Mouse (Mus musculus) kidney, adult 8-10 months (tissue): ENCODE measurements around the gene C4b.

Source experiments
- DNase-seq, 2 experiments: peaks; one replicate each; pipeline ENCODE4 v3.0.0; 2022

Gene C4b

DNA sequence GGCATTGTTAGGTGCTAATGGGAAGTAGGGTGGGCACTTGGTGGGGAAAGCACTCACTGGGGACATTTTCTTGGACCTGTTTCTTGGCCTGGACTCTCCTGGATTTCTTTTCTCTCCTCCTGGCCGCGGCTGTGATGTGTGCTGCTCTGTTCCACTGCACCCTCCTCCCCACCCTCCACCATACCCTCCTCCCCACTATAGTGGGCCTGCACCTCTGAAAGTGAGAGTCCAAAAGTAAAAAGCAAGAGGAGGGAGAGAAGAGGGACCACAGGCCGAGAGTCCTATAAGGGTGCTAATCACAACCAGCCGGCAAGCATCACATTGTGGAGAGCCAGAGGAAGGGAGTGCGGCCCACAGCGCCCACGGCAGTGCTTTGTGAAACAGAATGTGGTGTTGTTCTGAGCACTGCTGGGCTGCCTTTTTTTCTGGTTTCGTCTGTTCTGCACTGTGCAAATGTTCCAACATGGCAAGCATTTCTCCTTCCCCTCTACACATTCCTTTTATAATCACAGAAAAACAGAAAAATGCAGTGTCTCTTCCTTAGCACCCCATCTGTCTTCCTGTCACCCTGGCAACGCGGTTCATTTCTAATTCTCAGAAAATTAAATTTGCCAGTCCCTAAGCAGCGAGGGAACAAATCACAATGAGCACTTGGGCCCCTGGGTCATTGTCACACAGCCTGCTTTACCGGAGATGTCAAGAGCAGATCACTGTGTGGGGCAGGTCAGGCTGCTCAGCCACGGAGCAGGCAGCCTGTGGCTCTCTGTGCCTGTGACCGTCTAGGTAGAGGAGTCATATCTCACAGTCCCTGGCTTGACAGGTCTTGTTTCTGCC lies 43.9 kb downstream of the C4b start:
- DNase-seq: no peak

DNA sequence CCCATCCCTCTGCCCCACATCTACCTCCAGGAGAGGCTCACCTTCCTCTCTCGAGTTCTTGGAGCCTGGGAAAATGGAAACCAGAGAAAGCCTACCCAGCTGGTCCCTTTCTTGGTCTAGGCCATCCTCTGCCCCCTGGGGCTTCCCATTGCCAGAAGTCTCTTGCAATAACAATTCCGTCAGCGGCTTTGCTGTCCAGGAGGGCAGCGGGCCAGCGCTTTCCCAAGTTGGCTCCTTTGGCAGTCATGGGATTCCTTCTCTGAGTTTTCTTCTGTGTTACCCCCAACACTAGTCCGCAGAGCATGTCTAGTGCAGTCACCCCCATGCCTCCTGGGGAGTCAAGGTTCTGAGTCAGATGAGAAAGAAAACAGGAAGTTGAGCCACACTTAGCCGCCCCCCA lies 50.8 kb downstream of the C4b start:
- peak; percentile 31 to 46 for DNase-seq

DNA sequence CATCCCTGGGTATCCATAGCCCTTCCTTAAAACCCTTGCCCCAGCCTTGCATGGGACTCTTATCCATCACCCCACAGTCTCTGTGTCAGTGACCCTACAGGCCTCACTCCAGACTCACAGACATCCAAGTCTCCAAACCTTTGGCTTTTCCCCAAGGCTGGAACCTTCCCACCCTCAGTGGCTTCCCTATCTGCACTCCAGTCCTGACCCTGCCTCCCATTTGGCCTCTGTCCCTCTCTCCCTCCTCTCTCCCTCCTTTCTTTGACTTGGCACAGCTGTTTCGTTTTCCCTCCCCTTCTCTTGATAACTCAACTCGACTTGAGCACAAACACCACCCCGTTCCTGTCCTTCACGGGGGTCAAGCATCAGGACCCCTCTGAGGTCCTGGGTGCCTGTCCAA lies 53.2 kb downstream of the C4b start:
- peak; percentile 27 to 45 for DNase-seq

DNA sequence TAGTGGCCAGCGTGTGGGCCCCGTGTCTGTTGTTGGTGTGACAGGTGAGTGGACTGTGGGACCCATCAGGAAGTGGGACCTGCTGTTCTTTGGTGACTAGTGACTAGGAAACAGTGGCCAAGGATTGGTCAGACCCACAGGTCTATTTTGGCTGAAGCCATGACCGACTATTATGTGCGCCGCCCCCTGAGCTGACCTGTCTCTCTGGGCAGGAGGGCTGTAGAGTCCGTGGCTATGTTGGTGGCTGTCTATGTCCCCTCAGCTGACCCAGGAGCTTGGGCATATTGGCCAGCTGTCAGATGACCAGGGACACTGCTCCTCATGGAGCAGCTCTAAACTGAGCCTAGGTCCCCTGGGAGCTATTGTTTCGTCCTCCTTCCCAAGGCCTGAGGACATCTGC lies 54.8 kb downstream of the C4b start:
- DNase-seq: no peak

DNA sequence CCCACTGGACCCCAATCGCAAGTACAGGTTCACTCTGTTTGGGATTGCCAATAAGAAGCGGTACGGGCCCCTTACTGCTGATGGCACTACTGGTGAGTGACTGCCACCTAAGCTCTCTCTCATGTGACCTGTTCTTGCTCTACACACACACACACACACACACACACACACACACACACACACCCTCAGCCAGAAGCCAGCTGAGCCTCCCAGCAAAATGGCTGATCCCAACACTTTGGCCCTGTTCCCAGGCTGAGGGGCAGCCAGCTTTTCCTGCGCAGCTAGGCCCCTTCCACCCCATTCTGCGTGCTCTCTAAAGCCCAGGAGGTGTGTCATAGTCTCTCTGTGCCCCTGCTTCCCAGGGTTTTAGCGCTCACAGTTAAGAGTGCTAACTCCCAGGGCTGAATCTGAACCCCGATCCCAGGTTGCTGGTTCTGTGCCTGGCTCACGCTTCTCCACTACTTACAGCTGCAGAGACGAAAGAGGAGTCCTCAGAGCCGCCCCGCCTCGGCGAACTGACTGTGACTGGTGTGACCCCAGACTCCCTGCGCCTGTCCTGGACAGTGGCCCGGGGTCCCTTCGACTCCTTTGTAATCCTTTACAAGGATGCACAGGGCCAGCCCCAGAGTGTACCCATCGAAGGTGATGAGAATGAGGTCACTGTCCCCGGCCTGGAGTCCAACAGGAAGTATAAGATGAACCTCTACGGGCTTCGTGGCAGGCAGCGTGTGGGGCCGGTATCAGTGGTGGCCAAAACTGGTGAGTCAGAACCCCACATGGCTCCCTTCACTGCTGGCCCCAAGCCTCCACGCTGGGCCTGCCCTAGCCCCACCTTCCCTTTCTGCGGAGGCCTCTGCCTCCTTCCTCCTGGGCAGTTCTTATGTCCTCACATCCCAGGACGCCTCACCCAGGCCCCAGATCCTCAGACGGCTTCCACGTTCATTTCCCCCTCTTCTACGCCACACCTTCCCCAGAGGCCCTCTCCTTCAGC lies 58.3 kb downstream of the C4b start:
- no peak for DNase-seq

DNA sequence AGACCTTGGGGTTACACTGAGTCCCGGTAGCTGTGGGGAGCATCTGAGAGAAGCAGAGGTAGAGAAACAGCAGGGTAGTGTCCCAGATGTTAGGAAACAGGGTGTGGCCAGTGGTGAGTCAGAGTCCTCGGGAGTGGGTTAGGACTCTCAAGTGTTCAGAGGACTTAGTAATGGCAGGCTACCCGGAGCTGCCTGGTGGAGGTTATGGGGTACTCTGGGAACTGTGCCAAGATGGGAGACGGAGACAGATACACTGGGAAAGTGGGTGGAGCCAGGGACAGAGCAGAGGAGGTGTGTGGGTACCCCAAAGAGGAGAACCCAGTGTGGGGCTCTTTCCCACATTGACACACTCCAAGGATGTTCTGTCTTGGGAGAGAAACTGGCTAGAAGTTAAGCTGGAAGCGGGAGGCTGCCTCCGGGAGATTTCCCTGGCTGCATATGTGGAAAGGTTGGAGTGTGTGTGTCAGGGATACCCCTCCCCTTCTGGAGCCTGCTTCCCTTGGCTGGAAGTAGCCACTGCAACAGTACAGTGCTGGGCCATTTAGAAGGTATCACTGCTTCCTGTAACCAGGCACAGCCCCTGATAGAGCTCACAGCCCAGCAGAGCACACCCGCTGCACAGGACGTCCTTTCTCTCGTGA lies 59.3 kb downstream of the C4b start:
- DNase-seq: no peak

DNA sequence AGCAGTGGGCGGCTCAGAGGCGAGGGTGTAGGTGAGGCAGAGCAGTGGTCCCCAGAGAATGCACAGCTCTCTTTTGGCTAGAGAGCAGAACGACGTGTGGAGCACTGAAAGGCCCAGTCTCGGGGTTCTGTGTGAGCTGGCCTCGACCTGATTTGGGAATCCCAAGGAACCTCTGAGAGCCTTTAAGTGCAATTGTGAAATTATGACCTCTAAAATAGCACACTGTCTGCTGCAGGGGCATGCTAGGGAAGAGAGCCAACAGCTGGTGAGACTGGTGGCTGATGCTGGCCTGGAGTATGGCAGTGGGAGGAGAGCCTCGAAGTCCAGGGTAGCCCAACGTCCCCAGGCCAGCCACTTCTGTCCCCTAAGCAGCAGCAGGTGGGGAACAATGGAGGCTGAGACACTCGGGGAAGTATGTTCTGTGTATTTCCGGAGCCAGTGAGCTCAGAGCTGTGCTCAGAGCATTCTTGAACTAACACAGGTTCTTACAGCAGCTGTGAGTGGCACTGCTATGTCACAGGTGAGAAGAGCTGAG lies 59.9 kb downstream of the C4b start:
- no peak for DNase-seq

DNA sequence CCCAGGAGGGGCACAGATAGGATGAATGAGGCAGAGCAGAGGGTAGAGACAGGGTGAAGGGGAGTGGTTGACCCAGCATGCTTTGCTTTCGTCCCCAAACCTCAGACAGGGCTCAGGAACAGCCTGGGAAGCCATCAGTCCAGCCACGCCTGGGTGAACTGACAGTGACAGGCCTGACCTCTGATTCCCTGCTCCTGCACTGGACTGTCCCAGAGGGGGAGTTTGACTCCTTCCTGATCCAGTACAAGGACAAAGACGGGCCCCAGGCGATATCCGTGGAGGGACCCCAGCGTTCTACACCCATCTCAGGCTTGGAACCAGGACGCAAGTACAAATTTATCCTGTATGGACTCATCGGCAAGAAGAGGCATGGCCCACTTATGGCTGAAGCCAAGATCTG lies 60.5 kb downstream of the C4b start:
- DNase-seq: no peak

DNA sequence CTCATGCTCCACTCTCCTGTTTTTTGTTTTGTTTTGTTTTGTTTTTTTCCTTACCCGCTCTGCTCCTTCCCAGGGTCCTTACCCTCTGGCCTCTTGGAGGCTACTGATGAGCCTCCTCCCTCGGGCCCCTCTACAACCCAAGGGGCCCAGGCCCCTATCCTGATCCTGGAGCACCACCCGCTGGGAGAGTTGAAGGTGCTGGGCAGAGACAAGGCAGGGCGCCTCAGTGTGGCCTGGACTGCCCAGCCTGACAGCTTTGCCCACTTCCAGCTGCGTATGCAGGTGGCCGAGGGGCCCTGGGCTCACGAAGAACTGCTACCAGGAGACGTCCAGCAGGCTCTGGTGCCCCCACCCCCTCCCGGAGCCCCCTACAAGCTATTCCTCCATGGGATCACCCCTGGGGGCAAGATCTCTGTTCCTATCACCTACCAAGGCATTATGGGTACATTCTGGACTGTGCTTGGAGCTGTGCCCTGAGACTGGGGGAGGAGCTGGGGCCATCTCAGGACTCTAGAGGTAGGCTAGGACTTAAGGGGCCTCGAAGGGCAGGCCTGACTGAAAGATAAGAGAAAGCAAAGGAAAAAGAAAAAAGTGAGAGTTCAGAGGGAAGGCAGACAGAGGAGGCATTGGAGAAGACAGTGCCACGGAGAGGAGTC lies 61.7 kb downstream of the C4b start:
- no peak for DNase-seq

DNA sequence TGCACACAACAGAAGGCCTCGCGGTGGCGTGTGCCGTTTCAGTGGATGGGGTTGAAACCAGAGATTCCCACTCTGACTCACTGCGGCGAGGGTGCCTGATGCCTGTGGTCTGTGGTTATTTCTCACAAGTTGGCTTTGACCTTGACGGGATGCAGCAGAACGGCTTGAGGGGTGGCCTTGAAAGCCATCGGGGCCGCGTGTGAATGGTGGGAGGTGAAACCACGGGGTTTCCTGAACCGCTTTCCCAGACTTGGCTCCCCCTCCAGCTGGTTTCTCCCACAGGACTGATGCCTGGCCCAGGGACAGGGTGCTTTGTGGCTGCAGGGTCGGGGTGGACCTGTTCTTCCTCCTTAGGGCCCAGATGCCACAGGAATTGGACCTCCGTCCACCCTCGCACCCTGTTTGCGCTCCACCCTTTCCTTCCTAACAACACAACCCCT lies 62.5 kb downstream of the C4b start:
- DNase-seq: peak; percentile 38 to 54

DNA sequence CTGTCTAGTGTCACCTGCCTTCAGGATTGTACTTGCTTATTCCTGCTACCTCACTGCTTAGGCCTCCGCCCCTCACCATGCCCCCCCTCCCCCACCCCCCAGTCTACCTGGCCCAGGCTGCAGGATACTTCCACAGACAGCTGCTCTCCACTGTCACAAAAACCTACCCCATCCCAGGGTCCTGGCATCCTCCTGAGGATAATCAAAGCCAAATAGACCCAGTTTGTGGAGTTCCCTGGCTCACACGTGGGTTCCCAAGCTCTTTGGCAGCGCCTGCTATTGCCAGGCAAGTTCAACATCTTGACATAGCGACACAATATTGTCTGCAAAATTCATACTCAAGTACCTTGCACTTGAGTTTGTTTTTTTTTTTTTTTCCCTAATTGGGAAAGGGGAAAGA lies 63.1 kb downstream of the C4b start:
- DNase-seq: no peak

DNA sequence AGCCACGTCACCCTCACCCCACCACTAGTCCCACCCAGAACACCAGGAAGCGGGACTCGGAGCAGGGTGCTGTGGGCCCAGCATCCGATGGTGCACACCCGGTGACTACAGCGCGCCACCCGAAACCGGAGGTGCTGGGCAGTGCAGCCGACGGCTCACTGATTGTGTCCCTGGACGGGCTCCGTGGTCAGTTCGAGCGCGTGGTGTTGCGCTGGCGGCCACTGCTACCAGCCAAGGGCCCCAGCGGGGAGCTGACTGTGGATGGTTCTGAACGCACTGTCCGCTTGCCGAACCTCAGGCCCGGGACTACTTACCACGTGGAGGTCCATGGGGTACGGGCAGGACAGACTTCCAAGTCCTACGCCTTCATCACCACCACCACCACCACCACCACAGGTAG lies 63.5 kb downstream of the C4b start:
- no peak for DNase-seq
